Mouse (Mus musculus): ENCODE measurements at regions not wholly inside any gene's neighbourhood (a gene's known extent, or its start where the extent isn't known, plus 50 kb on each side); places are given as distances from the start of the nearest gene placed in this dataset.

DNA sequence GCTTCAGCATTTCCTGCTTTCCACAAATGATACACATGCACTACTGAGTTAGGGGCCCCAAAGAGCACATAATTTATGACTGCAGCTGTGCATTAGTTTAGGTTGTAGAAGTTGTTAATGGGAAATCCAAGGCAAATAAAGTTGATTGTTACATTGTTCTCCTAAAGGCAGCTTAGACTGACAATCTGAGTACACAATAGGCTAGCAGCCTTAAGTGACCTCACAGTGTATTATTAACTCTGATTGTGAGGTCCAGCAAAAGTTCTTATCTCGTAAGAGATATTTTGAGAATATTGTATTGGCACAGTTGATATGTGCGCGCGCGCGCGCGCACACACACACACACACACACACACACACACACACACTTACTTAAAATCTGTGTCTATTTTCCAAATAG, 70.5 kb upstream of the Yae1d1 start:
- DNase-seq, result no peak

DNA sequence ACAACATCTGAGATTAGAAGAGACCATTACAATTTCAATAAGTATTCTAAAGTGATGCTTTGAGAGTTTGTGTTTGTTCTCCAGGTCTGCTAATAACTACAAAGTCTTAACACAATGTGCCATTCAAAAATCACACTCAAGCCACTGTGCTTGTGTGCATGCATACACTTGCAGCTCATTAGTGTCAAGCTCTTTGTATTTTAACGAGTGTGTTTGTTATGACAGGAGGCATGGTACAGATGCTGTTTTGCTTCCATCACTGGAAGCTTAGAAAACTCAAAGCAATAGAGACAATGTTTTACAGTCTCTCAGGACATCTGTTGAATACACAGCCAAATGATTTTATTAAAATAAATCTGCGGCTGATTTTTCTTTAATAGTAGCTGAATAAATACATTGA, 67.1 kb upstream of the Yae1d1 start:
- DNase-seq, result no peak

GRCm38 (mm10) chr13:18057231-18057912, 64.2 kb upstream of the Yae1d1 start:
- peak in 1 of 2 experiments; percentile 62 for DNase-seq

DNA sequence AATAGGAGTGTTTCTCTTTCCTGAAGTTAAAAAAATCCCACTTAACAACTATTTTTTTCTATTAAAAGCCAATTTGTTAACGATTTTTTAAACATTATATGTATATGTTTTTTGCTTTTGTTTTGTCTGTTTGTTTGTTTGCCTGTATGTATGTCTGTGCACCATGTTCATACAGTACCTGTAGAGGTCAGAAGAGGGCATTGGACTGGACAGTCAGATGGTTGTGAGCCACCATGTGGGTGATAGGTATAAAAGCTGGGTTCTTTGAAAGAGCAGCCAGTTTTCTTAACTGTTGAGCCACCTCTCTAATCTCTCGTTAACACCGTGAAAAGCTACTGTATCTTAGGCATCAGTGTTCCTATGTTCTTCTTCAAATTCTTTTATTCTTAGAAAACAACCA, 63.7 kb upstream of the Yae1d1 start:
- no peak for DNase-seq

DNA sequence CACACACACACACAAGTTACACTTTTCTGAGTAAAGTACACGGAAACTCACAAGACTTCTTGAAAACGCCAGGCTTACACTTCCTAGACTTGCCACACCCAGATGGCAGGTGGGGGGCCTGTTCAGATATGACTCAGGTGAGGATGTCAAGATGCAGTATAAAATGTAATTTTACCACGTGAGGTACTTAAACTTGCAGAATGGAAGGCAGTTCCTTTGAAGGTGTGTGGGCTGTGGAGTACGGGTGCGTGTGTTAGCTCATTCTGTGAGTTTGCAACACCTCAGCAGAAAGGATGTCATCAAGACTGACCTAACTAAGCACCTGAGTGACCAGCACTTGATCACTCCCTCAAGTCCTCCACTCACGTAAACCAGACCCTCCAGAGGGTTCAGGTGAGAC, 50.0 kb upstream of the Yae1d1 start:
- DNase-seq, result no peak

Measured in kidney, postnatal 25 days (tissue).